Mouse (Mus musculus) right cerebral cortex, postnatal 10 days (tissue): ENCODE data around the gene Dbr1.
A peak's percentile ranks its signal among the peaks of the same experiment; 100 is the strongest.

Experiments
- DNase-seq, 2 experiments: peaks; one replicate each; pipeline ENCODE4 v3.0.0; 2021; ENCODE audit warnings: low spot score in 2 of 2

Gene Dbr1

GRCm38 (mm10) chr9:99620196-99620595 is 44.6 kb downstream of the Dbr1 start:
- DNase-seq: no peak

DNA sequence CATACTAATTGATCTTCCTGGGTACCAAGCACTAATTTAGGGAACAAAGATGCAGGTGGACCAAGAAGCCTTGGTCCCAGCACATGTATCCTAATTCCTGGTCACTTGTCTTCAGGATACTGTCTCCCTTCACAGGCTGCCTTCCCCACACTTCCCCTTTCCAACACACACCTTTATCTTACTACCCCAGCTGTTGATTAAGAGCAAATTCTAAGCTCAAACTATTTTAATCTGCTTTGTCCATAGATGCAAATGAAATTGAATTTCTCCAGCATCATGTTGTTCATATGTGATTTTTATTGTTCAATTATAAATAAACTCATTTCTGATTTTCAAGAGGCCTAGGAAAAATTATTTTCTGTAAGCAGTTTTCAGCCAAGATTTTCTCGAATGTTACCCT is 46.4 kb downstream of the Dbr1 start:
- no peak for DNase-seq

DNA sequence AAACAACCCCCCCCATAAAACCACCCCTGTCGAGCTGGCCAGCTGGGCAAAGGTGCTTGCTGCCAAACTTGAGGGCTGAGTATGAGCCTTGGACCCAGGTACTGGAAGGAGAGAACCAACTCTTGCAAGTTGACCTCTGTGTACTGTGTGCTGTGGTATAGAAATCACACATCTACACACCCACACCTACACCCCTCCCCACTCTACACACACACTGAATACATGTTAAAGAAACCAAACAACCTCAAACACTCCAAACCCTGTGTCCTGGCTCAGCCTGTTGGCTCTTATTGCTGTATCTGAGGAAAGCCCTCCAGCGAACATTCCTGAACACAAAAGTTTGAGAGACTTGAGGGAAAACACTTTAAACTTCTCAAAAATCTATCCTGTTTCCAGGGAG is 47.4 kb downstream of the Dbr1 start:
- no peak for DNase-seq

- DNase-seq: no peak
Measured at GRCm38 (mm10) chr9:99624117-99624516, 48.5 kb downstream of the Dbr1 start.

DNA sequence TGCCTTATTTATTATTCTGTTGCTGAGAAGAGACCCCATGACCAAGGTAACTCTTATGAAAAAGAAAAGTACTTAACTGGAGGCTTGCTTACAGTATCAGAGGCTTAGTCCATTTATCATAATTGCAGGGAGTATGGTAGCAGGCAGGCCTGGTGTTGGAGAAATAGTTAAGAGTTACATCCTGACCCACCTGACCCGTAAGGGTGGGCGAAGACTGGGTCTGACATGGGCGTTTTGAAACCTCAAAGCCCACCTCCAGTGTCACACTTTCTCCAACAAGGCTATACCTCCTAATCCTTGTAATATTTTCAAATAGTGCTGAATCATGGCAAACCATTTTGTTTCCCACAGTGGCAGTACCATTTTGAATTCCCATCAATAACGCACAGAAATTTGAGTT is 53.0 kb downstream of the Dbr1 start:
- no peak for DNase-seq

DNA sequence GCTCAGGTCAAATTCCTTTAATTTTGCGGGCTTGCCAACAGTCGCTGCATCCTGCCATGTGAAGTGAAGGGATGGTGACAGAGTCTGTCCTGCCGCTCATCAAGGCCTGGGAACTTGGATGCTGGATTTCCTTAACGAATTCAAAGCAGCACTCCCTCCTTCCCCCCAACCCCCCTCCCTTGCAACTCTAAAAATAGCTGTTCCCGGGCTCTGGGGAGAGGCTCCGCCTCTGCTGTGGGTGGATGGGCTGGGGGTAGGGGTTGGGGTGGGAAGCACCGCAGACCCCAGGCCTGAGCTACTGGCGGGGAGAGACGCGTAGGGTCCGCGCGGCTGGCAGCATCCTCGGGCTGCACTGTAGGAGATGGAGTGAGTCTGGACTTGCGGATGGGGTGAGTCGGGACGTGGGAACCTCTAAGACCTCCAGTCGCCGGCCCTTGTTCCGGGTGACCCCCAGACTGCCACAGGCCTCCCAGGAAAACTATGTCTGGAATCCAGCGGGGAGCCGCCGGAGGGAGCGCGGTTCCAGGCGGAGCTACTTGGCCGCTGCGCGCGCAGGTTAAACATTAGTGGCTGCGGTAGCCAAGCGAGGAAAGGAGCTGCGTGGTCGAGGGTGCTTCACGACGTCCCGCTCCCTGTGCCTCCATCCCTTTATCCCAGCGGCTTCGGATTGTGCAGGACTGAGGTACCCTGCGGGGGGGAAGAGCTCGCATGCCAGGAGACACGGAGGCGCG is 53.8 kb downstream of the Dbr1 start, which contains the start of gene Dzip1l:
Gene Dzip1l (plus strand): TSS at position 216 of the 731 bp plus-strand sequence.
- DNase-seq: peak; percentile 86 to 89

- no peak for DNase-seq
Measured at GRCm38 (mm10) chr9:99630071-99630470, 54.5 kb downstream of the Dbr1 start.

DNA sequence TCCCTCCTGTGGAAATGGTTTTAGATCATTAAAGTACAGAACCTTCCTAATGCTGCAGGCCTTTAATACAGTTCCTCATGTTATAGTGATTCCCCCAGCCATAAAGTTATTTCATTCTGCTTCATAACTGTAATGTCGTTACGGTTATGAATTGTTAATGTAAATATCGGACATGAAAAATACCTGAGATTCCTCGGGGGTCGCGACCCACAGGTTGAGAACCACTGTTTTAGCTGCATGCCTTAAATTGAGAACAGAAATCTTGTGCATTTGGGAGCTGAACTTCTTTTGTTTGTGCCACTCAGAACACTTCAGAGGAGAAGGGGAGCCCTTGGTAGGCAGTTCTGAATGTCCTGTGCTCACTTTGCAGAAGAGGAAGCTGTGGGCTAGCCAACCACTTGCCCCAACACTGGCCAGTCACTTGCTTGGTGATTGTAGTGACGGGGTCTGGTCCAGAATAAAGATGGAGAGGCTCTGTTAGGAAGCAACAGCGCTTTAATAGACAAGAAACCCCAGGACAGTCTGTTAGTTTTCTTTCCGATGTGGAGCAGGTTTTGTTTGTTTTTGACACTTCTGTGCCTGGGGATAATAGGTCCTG is 55.0 kb downstream of the Dbr1 start:
- peak; percentile 54 to 68 for DNase-seq

GRCm38 (mm10) chr9:99631781-99632180 is 56.2 kb downstream of the Dbr1 start:
- peak; percentile 38 to 40 for DNase-seq

- peak in 1 of 2 experiments; percentile 32 for DNase-seq
Measured at GRCm38 (mm10) chr9:99632264-99632663, 56.7 kb downstream of the Dbr1 start.
